Mouse (Mus musculus) layer of hippocampus, postnatal 10 days (tissue): ENCODE data around the gene Clca1. TPM values are rescaled to one million over a fixed set of nuclear protein-coding genes. Genes with fewer than 3 reads are reported as not detected.
A peak's percentile ranks its signal among the peaks of the same experiment; 100 is the strongest.
"Not testable (repeated sequence)": the region's sequence is repeated elsewhere in the genome, so short reads cannot be mapped to it uniquely, and the experiment has no call there.

Source experiments
- DNase-seq, 2 experiments: peaks; one replicate each; pipeline ENCODE4 v3.0.0; 2021; ENCODE audit warnings: low spot score in 2 of 2
- long read RNA-seq: library from polyadenylated mRNA; stranded (forward); transcript quantifications from one replicate; pipeline ENCODE4 v2.0.0, GENCODE M21; 2023
- total RNA-seq, 2 experiments: library from RNA; stranded (reverse); gene quantifications; 2 replicates each; pipeline ENCODE4 v1.2.3; 2021

Gene Clca1
- not detected for total RNA-seq
- long read RNA-seq, result 0 reads

GRCm38 (mm10) chr3:145032676-145033075 lies at the start of gene Clca1:
TSS of gene Clca1 (minus strand) at chr3:145032776.
- DNase-seq, result no peak

GRCm38 (mm10) chr3:145080904-145081303 lies 48.3 kb upstream of the Clca1 start:
- DNase-seq, result no peak

DNA sequence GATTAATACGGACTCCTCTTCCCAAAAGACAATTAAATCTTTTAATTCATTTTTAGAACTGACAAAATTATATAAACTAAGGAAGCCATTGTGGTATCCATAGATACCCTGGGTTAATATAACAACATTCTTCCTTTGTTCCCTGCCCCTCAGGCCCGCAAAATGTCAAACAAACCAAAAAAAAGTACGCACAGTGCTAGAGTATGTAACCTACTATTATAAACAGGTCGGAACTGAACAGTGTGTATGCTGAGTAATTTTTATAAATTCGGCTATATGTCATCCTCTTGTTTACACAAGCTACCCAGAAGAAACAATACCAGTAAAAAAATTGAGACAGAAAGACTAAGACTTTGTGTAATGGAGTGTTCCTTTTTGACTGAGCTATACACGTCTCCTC lies 45.8 kb upstream of the Clca1 start:
- DNase-seq, result no peak

GRCm38 (mm10) chr3:145072339-145072738 lies 39.8 kb upstream of the Clca1 start:
- no peak for DNase-seq

GRCm38 (mm10) chr3:145068964-145069363 lies 36.4 kb upstream of the Clca1 start:
- no peak for DNase-seq

DNA sequence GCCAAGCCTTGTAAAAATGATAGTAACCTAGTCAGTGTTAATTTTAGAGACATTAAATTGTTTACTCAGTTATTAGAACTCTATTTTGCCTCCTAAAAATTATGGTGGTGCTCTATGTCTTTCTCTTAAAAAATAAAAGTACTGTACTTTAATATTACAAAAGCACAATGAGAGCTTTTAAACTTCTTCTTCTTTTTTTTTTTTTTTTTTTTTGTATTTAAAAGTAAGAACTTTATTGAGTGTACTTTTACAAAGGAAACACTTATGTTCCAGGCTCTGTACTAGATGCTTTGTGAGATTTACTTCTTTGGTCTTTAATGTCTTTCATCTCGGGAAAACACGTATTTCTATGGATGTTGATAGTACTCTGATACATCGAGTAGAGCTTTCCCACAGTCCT lies 22.6 kb upstream of the Clca1 start:
- DNase-seq, result not testable (repeated sequence)

DNA sequence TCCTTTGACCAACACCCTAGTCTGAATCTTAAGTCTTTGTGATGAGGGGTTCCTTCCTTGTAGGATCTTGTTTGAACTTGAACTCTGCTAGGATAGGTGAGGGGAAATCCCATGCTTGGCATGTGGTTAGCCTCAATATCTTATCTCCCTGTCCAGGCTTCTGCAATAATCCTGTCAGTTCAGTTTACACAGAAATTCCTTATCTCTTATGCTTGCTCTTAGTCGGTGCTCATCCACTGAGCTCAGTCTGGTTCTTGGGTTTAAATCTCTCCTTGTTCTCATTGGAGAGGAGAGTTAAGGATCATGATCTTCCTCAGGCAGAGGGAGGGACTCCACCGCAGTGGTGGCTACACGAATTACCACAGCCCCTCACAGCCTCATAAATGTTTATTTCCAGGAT lies 17.2 kb upstream of the Clca1 start:
- DNase-seq, result no peak

DNA sequence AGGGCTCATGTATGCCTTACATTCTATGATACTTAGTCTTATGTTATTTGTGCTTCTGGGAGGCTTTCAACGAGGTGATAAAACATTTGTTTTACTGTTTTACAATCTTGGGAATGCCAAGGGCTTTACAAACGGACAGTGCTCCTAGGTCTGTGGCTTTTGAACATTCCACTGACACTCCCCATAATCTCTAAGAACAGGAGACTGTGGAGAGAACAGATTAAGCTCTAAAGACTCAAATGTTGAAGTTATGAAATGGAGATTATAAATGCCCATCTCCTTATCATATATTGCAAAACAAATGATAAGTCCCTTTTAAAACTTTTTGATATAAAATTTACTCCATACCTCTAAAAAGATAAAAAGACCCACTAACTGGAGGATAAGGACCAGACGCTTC lies 6.2 kb upstream of the Clca1 start:
- no peak for DNase-seq

DNA sequence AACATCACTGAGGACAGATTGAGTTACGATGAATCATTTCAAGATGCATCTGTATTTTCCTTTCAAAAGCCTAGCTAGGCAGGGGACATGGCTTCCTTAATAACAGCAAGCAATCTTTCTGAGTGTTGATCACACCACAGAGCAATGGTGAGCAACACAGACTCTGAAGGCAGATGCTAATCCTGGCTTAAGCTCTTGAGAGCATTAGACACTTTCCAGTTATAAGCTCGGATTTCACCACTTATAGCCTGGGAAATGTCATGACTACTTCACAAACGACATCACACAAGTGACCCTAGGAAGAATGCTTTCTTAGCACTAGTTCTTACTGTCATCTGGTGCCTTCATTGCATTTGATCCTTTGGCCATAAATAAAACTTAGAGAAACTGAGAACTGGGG lies 4.5 kb downstream of the Clca1 start:
- DNase-seq, result no peak

GRCm38 (mm10) chr3:145026750-145027149 lies 5.8 kb downstream of the Clca1 start:
- DNase-seq, result peak; percentile 51 to 63

GRCm38 (mm10) chr3:145017807-145018206 lies 14.8 kb downstream of the Clca1 start:
- DNase-seq, result no peak

GRCm38 (mm10) chr3:145004422-145004821 lies 28.2 kb downstream of the Clca1 start:
- DNase-seq, result no peak

- no peak for DNase-seq
Observed at GRCm38 (mm10) chr3:145000912-145001311, 31.7 kb downstream of the Clca1 start.

DNA sequence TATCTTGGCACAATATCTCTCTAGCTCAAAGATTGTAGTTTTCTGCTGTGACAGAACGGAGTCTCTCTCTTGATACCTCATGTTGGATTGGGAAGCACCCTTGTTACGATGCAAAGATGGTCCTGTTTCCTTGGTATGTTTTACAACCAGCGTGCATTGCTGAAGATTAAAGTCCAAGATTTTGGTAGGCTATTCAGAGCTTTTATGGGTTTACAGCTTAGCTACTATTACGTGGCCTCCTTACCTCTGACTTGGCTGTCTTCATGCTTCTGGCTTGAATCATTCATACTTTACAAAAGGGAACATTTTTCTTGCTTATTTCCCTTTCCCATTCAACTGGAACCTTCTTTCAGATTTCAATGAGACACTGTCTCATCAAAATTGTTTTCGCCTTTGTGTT lies 39.5 kb downstream of the Clca1 start:
- DNase-seq, result no peak

DNA sequence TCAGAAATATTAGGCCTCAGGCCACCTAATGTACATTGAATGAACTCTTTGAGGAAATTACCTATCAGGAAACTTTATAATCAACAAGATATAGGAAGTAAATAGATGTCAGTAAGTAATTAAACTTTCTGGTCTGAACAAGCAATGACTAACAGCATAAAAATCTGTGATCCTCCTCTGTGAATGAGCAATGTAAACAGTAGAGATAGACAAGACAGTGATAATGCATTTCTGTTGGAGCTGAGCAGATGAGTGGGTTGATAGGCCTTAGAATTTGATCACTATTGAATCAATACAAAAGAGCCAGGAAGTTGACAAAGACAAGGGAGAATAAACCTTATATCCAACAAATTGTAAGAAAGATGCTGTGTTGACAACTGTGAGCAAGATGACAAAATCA lies 40.0 kb downstream of the Clca1 start:
- no peak for DNase-seq

- DNase-seq, result no peak
Observed at GRCm38 (mm10) chr3:144985890-144986289, 46.7 kb downstream of the Clca1 start.

GRCm38 (mm10) chr3:144980551-144980950 lies 52.0 kb downstream of the Clca1 start:
- DNase-seq, result no peak

GRCm38 (mm10) chr3:144977631-144978030 lies 54.9 kb downstream of the Clca1 start:
- DNase-seq, result no peak

GRCm38 (mm10) chr3:144976091-144976490 lies 56.5 kb downstream of the Clca1 start:
- DNase-seq, result no peak

- DNase-seq, result no peak
Observed at GRCm38 (mm10) chr3:144974945-144975344, 57.6 kb downstream of the Clca1 start, which contains the start of gene Clca4a. TSS of gene Clca4a (minus strand) at chr3:144975045.

GRCm38 (mm10) chr3:144971553-144972270 lies 60.9 kb downstream of the Clca1 start:
- no peak for DNase-seq

DNA sequence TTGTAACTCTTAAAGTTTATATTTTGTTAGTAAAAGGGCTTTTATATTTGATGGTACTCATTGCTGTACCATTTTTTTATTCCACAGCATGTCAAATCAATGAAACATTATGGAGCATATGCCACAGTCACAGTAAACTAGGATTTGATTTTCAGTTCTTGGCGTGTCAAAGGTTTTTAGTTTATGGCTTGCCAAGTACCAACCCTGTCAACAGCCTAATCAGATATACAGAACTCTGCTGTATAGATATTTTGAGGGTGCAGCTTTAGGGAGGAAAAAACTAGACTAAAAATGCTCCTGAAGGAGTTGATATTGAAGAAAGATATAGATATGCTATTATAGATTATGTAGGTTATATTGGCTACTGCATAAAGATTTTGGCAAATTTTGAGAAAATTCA lies 62.8 kb downstream of the Clca1 start:
- no peak for DNase-seq

GRCm38 (mm10) chr3:144966074-144966473 lies 66.5 kb downstream of the Clca1 start:
- no peak for DNase-seq
